Mouse (Mus musculus) cerebellum, adult 8-10 months (tissue): Measurements from ENCODE around the gene Msmp.
"Not testable (repeated sequence)": the region's sequence is repeated elsewhere in the genome, so short reads cannot be mapped to it uniquely, and the experiment has no call there.

Source experiments
- DNase-seq: peaks from one replicate; pipeline ENCODE4 v3.0.0; 2022

The Msmp gene

DNA sequence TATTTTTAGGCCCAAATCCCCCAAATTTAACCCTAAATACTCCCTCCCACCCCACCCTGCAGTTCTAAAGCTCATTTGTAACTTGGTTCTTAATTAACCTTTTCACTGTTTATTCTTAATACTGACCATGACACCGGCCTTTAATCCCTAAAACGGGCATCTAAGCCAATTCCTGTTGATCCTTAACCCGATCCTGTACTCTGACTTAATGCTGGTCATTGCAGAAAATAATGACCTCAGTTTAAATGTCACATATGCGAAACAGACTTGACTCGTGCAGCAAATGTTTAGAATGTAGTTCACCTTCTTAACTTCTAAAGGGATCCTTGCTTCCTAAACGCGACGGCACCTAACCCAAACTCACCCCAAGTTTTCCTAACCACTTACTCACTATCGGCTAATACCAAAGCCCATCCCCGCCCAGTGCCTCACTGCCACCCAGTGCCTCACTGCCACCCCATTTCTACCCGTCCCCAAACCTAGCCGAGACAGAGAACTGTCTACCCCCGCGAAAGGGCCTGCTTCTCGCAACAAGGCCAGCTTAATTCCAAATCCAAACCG lies 22.8 kb downstream of the Msmp start:
- DNase-seq = no peak

- DNase-seq = no peak
These were observed 23.3 kb downstream of the Msmp start for GRCm38 (mm10) chr4:43560976-43561375.

DNA sequence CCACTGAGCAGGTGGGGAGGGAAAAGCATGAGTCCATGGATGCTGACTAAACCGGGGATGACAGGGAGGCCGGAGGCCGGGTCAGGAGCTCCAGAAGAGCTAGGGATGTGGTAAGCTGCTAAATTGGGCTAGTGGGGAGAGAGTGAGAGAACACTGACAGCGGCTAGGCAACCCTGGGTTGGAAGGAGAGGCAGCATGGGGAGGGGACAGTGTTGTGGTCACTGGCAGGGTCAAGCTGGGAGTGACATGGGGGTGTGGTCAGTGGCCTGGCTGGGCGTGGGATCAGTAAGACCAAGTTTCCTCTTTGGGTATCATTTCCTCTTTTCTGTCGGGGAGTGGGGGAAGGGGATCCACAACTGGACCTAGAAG lies 24.1 kb downstream of the Msmp start:
- DNase-seq = no peak

- no peak for DNase-seq
These were observed 24.6 kb downstream of the Msmp start for GRCm38 (mm10) chr4:43559519-43560242.

DNA sequence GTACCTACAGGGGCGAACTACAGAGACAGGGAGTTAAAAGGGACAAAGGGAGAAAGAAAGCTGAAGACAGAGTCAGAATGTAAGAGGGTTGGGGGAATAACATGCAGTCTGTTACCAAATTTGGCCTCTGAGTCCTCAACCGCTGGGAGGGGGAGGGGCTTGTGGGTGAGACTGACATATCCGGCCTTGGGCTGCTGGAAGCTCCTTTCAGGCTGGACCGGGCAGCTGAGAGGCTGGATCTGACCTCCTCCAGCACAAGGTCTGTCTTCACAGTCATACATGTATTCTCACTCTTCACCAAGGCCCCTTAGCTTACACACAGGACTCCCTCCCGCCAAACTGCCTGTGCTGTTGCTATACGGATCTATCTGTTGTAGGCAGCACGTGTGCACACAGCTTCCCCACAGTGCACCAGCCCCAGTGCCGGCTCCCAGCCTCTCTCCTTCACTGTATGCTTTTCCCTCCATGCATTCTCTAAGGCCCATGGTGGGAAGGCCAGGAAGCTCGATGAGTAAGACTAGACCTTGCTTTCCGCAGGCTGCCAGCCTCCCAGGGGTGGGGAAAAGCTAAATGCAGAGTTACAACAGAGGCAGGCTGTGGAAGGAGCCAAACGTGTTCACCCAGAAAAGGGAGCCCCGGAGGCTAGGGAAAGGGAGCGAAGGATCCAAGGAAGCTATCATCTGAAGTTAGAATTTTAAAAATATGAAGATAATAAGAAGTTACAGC lies 25.5 kb downstream of the Msmp start:
- DNase-seq = no peak

GRCm38 (mm10) chr4:43558028-43558630 lies 26.2 kb downstream of the Msmp start:
- DNase-seq = no peak

DNA sequence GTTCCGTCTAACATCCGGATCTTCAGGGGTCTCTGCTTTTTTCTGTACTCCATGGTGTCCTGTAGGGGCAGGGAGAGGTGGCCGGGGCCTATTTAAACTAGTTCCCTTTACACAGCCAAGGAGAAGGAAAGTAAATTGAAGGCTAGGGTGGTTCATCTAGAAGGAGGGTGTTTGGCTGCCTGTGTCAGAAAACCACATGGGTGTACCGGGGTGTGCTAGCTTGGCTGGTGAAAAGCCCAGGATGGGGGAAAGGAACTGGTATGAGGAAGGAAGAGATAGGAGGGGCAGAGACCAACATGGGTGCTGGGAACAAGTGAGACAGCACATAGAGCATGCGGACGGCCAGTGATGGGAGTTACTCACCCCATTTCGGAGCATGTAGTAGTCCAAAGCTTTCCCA lies 28.4 kb downstream of the Msmp start:
- DNase-seq = no peak

- no peak for DNase-seq
These were observed 30.4 kb downstream of the Msmp start for GRCm38 (mm10) chr4:43553891-43554290.

DNA sequence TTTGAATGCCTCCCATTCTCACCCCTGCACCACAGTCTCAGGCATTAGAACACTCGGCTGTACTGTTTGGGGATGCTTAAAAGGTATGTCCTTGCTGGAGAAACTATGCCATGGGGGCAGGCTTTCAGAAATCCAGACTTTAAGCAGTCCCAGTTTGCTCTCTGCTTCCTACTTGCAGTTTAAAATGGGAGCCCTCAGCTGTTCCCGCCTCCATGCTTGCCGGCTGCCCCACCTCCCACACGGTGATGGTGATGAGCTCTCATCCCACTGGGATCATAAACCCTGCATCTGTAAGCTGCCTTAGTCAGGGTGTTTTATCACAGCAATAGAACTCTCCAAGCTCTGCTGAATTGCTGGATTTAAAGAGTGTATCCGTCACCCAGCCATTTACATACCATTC lies 31.9 kb downstream of the Msmp start:
- DNase-seq = no peak

GRCm38 (mm10) chr4:43551854-43552253 lies 32.4 kb downstream of the Msmp start:
- not testable (repeated sequence) for DNase-seq

DNA sequence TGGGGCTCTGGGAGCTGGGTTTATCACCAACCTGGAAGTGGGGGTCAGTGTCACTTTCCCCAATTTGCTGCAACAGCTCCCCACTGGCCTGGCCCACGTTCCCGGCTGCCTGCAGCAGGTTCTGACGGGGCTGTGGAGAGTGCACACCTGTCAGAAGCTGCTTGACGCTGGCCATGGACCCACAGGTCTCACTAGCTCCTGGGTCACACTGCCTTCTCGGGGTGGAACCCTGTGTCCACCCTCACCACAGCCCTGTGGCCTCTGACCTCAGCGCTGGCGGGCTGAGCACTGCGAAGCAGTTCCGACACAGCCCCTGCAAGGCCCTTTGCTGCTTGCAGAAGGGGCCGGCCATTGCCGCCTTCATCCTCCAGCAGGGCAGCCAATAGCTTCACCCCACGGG lies 35.2 kb downstream of the Msmp start:
- no peak for DNase-seq

DNA sequence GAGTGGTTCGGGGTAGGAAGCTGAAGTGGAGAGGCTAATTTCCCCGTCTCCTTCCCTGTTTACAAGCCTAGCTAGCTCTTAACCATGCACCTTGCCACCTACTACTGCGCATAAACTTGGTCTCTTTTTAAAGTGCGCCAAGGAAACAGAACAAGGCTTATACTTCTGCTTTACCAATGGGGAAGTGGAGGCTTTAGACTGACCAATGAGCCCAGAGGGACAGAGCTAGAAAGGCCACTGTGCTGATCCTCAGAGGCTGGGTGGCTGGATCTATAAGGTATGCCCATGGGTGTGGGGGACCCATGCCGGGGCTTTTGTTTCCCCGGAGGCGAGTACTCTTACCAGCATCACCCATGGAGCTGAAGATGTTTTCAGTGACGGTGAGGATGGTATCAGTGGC lies 37.1 kb downstream of the Msmp start:
- DNase-seq = no peak

- DNase-seq = no peak
These were observed 37.8 kb downstream of the Msmp start for GRCm38 (mm10) chr4:43546375-43547047.

DNA sequence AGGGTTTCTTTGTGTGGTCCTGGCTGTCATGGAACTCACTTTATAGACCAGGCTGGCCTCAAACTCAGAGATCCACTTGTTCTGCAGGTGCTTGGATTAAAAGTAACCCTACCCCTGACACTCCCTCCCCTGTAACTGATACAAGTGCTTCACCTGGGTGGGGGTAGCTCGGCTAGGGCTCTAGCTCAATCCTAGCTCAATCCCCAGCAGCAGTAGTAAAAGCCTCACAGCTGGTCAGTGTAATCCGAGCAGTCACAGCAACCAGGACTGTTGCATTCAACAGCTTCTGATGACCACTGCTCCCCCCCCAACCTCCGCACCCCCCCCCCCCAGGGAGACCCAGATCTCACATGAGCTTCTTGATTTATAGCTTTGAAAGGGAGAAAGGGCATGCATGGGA lies 42.2 kb downstream of the Msmp start:
- no peak for DNase-seq

GRCm38 (mm10) chr4:43536031-43536430 lies 48.3 kb downstream of the Msmp start:
- no peak for DNase-seq

DNA sequence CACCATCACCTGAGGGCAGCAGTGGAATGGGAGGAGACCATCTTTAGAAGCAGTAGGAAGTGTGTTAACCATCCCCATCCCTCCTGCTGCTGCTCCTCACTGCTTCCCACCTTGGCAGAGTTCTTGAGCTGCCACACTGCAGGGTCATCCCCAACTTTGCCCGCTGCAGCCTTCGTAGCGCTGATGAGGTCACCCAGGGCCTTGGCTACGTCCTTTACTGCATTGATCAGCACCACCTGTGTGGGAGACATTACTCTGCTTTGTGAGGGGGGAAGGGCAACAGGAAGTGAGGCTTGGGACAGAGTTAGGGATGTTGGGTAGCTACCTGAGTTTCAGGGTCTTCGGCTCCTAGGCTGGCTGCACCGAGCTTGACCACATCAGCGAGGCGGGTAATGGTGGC lies 48.7 kb downstream of the Msmp start:
- DNase-seq = no peak

- DNase-seq = no peak
These were observed 51.0 kb downstream of the Msmp start for GRCm38 (mm10) chr4:43533270-43533669.
